Mouse (Mus musculus): Measurements from ENCODE around the gene Cnih2. TPM values are rescaled to one million over a fixed set of nuclear protein-coding genes. Genes with fewer than 3 reads are reported as not detected.
A peak's percentile ranks its signal among the peaks of the same experiment; 100 is the strongest.

Cnih2 gene
- polyA plus RNA-seq, 1 experiment from 2014 or later, result 7.4 TPM

GRCm38 (mm10) chr19:5052853-5053252 is 45.5 kb downstream of the Cnih2 start:
- no peak overlapping the region for H3K4me3 ChIP-seq (replicated peaks; ENCODE audit: low read length)
- H3K27me3 ChIP-seq (ENCODE audit: control insufficient read depth, insufficient read depth, low read length), result peaks cover 10% of the 10 kb centered on the region
- H3K4me2 ChIP-seq (ENCODE audit: low read depth, low read length), result no peak overlapping the region
- H3K9ac ChIP-seq (ENCODE audit: low read length), result no peak overlapping the region
- 64% methylated on average over 17 of the region's 17 CpGs for WGBS
- H3K9me3 ChIP-seq (replicated peaks; ENCODE audit: control insufficient read depth, low read length), result no peaks in the 10 kb centered on the region
- H3K36me3 ChIP-seq (ENCODE audit: control insufficient read depth, insufficient read depth, low read length), result no peaks in the 10 kb centered on the region
- no peak for ATAC-seq (ENCODE audit: insufficient read depth, low FRiP score)
- H3K27ac ChIP-seq (ENCODE audit: low read length), result no peak overlapping the region
- H3K4me1 ChIP-seq (ENCODE audit: control insufficient read depth, insufficient read depth, low read length), result peaks cover 27% of the 10 kb centered on the region

GRCm38 (mm10) chr19:5052166-5052822 is 46.0 kb downstream of the Cnih2 start:
- Histone ChIP-seq H3K4me1 (ENCODE audit: control insufficient read depth, insufficient read depth, low read length) (peaks cover 24% of the 10 kb centered on the region), H3K27me3 (ENCODE audit: control insufficient read depth, insufficient read depth, low read length) (peaks cover 10% of the 10 kb centered on the region), H3K4me2 (ENCODE audit: low read depth, low read length) (no peak overlapping the region), H3K9ac (ENCODE audit: low read length) (peak overlapping the region; percentile 46), H3K27ac (ENCODE audit: low read length) (no peak overlapping the region), H3K36me3 (ENCODE audit: control insufficient read depth, insufficient read depth, low read length) (0 out of 2 replicates have a peak, but pooled peaks cover 3% of the 10 kb centered on the region), H3K9me3 (replicated peaks; ENCODE audit: control insufficient read depth, low read length) (no peaks in the 10 kb centered on the region), H3K4me3 (replicated peaks; ENCODE audit: low read length) (no peak overlapping the region)
- WGBS, result 47% methylated on average over 25 of the region's 25 CpGs
- ATAC-seq (ENCODE audit: insufficient read depth, low FRiP score), result no peak

- H3K27me3 ChIP-seq (ENCODE audit: control insufficient read depth, insufficient read depth, low read length), result peaks cover 10% of the 10 kb centered on the region
- no peak overlapping the region for H3K27ac ChIP-seq (ENCODE audit: low read length)
- 0 out of 2 replicates have a peak, but pooled peaks cover 3% of the 10 kb centered on the region for H3K36me3 ChIP-seq (ENCODE audit: control insufficient read depth, insufficient read depth, low read length)
- peak overlapping the region; percentile 58 for H3K4me2 ChIP-seq (ENCODE audit: low read depth, low read length)
- ATAC-seq (ENCODE audit: insufficient read depth, low FRiP score), result no peak
- H3K9ac ChIP-seq (ENCODE audit: low read length), result peak overlapping the region; percentile 64
- H3K4me1 ChIP-seq (ENCODE audit: control insufficient read depth, insufficient read depth, low read length), result peaks cover 22% of the 10 kb centered on the region
- 62% methylated on average over 3 of the region's 3 CpGs for WGBS
- peak overlapping the region; percentile 45 for H3K4me3 ChIP-seq (replicated peaks; ENCODE audit: low read length)
- no peaks in the 10 kb centered on the region for H3K9me3 ChIP-seq (replicated peaks; ENCODE audit: control insufficient read depth, low read length)
Measured at GRCm38 (mm10) chr19:5051515-5051914, 46.8 kb downstream of the Cnih2 start.

GRCm38 (mm10) chr19:5051031-5051430 is 47.3 kb downstream of the Cnih2 start:
- 12% methylated on average over 17 of the region's 17 CpGs for WGBS
- Histone ChIP-seq H3K27ac (ENCODE audit: low read length) (peak overlapping the region; percentile 51), H3K36me3 (ENCODE audit: control insufficient read depth, insufficient read depth, low read length) (0 out of 2 replicates have a peak, but pooled peaks cover 3% of the 10 kb centered on the region), H3K4me3 (replicated peaks; ENCODE audit: low read length) (peak overlapping the region; percentile 45), H3K4me1 (ENCODE audit: control insufficient read depth, insufficient read depth, low read length) (peaks cover 19% of the 10 kb centered on the region), H3K9me3 (replicated peaks; ENCODE audit: control insufficient read depth, low read length) (no peaks in the 10 kb centered on the region), H3K9ac (ENCODE audit: low read length) (peak overlapping the region; percentile 64), H3K27me3 (ENCODE audit: control insufficient read depth, insufficient read depth, low read length) (peaks cover 10% of the 10 kb centered on the region), H3K4me2 (ENCODE audit: low read depth, low read length) (peak overlapping the region; percentile 58)
- peak; percentile 52; the same call in 1 of the 2 replicates for ATAC-seq (ENCODE audit: insufficient read depth, low FRiP score)

- Histone ChIP-seq H3K4me1 (ENCODE audit: control insufficient read depth, insufficient read depth, low read length) (peaks cover 19% of the 10 kb centered on the region), H3K27me3 (ENCODE audit: control insufficient read depth, insufficient read depth, low read length) (peaks cover 10% of the 10 kb centered on the region), H3K9me3 (replicated peaks; ENCODE audit: control insufficient read depth, low read length) (no peaks in the 10 kb centered on the region), H3K36me3 (ENCODE audit: control insufficient read depth, insufficient read depth, low read length) (0 out of 2 replicates have a peak, but pooled peaks cover 3% of the 10 kb centered on the region), H3K9ac (ENCODE audit: low read length) (peak within 1 kb of the TSS; percentile 64), H3K4me3 (replicated peaks; ENCODE audit: low read length) (peak within 1 kb of the TSS; percentile 45), H3K27ac (ENCODE audit: low read length) (peak within 1 kb of the TSS; percentile 71), H3K4me2 (ENCODE audit: low read depth, low read length) (peak within 1 kb of the TSS; percentile 58)
- WGBS, result 18% methylated on average over 14 of the region's 14 CpGs
- ATAC-seq (ENCODE audit: insufficient read depth, low FRiP score), result peak; percentile 70; the same call in 1 of the 2 replicates
Measured at GRCm38 (mm10) chr19:5050047-5050905, 48.0 kb downstream of the Cnih2 start, which contains the start of gene Rin1. Rin1 (plus strand) TSS chr19:5050481.

GRCm38 (mm10) chr19:5049325-5049724 is 49.0 kb downstream of the Cnih2 start:
- Histone ChIP-seq H3K9me3 (replicated peaks; ENCODE audit: control insufficient read depth, low read length) (no peaks in the 10 kb centered on the region), H3K9ac (ENCODE audit: low read length) (no peak overlapping the region; the same call in 1 of the 2 replicates), H3K4me3 (replicated peaks; ENCODE audit: low read length) (no peak overlapping the region), H3K4me1 (ENCODE audit: control insufficient read depth, insufficient read depth, low read length) (peaks cover 19% of the 10 kb centered on the region), H3K27ac (ENCODE audit: low read length) (no peak overlapping the region), H3K36me3 (ENCODE audit: control insufficient read depth, insufficient read depth, low read length) (0 out of 2 replicates have a peak, but pooled peaks cover 3% of the 10 kb centered on the region), H3K4me2 (ENCODE audit: low read depth, low read length) (no peak overlapping the region), H3K27me3 (ENCODE audit: control insufficient read depth, insufficient read depth, low read length) (peaks cover 10% of the 10 kb centered on the region)
- ATAC-seq (ENCODE audit: insufficient read depth, low FRiP score), result no peak
- 76% methylated on average over 6 of the region's 6 CpGs for WGBS

- H3K36me3 ChIP-seq (ENCODE audit: control insufficient read depth, insufficient read depth, low read length), result 0 out of 2 replicates have a peak, but pooled peaks cover 3% of the 10 kb centered on the region
- H3K9ac ChIP-seq (ENCODE audit: low read length), result no peak overlapping the region
- H3K4me3 ChIP-seq (replicated peaks; ENCODE audit: low read length), result no peak overlapping the region
- ATAC-seq (ENCODE audit: insufficient read depth, low FRiP score), result no peak
- H3K9me3 ChIP-seq (replicated peaks; ENCODE audit: control insufficient read depth, low read length), result no peaks in the 10 kb centered on the region
- no peak overlapping the region for H3K27ac ChIP-seq (ENCODE audit: low read length)
- 83% methylated on average over 14 of the region's 14 CpGs for WGBS
- peaks cover 19% of the 10 kb centered on the region for H3K4me1 ChIP-seq (ENCODE audit: control insufficient read depth, insufficient read depth, low read length)
- peaks cover 10% of the 10 kb centered on the region for H3K27me3 ChIP-seq (ENCODE audit: control insufficient read depth, insufficient read depth, low read length)
- H3K4me2 ChIP-seq (ENCODE audit: low read depth, low read length), result no peak overlapping the region
Measured at GRCm38 (mm10) chr19:5048138-5049056, 49.9 kb downstream of the Cnih2 start.

- H3K4me2 ChIP-seq (ENCODE audit: low read depth, low read length), result no peak overlapping the region
- H3K4me3 ChIP-seq (replicated peaks; ENCODE audit: low read length), result no peak overlapping the region
- no peaks in the 10 kb centered on the region for H3K9me3 ChIP-seq (replicated peaks; ENCODE audit: control insufficient read depth, low read length)
- H3K4me1 ChIP-seq (ENCODE audit: control insufficient read depth, insufficient read depth, low read length), result peaks cover 21% of the 10 kb centered on the region
- no peak overlapping the region for H3K9ac ChIP-seq (ENCODE audit: low read length)
- 0 out of 2 replicates have a peak, but pooled peaks cover 3% of the 10 kb centered on the region for H3K36me3 ChIP-seq (ENCODE audit: control insufficient read depth, insufficient read depth, low read length)
- no peaks in the 10 kb centered on the region for H3K27me3 ChIP-seq (ENCODE audit: control insufficient read depth, insufficient read depth, low read length)
- no peak for ATAC-seq (ENCODE audit: insufficient read depth, low FRiP score)
- 76% methylated on average over 4 of the region's 4 CpGs for WGBS
- H3K27ac ChIP-seq (ENCODE audit: low read length), result no peak overlapping the region
Measured at GRCm38 (mm10) chr19:5045531-5045930, 52.8 kb downstream of the Cnih2 start.
